Mouse (Mus musculus) midbrain, embryonic 14.5 days (tissue): ENCODE measurements around the gene Il1r1. TPM values are rescaled to one million over a fixed set of nuclear protein-coding genes. Genes with fewer than 3 reads are reported as not detected.

Source experiments
- ATAC-seq: fragments of 200-750 bp; cut with Nextera tagmentation; 2 replicates; pipeline ENCODE4 v1.8.0; 2017; ENCODE audit warnings: moderate number of reproducible peaks, moderate library complexity; ENCODE audit not compliant: low FRiP score, low TSS enrichment
- DNase-seq: peaks from one replicate; pipeline ENCODE4 v3.0.0-alpha.2; 2015
- H3K27ac ChIP-seq: fragments of 300-500 bp; sonication (generic); replicated peaks from 2 replicates; pipeline ENCODE4 v1.5.1; 2014; ENCODE audit warnings: mild to moderate bottlenecking, low read depth, low read length, moderate library complexity
- H3K27me3 ChIP-seq: fragments of 300-500 bp; sonication (generic); 2 replicates; pipeline ENCODE4 v1.6.1; 2014; ENCODE audit warnings: low read length, control low read depth, mixed read lengths; ENCODE audit not compliant: control insufficient read depth, insufficient read depth
- H3K36me3 ChIP-seq: fragments of 300-500 bp; sonication (generic); 2 replicates; pipeline ENCODE4 v1.6.1; 2014; ENCODE audit warnings: low read length, control low read depth; ENCODE audit not compliant: control insufficient read depth, insufficient read depth
- H3K4me1 ChIP-seq: fragments of 300-500 bp; sonication (generic); 2 replicates; pipeline ENCODE4 v1.6.1; 2014; ENCODE audit warnings: mild to moderate bottlenecking, antibody characterized with exemption, low read length, control low read depth; ENCODE audit not compliant: control insufficient read depth, insufficient read depth
- H3K4me2 ChIP-seq: fragments of 300-500 bp; sonication (generic); 2 replicates; pipeline ENCODE4 v1.6.1; 2014; ENCODE audit warnings: mild to moderate bottlenecking, low read length, moderate library complexity
- H3K4me3 ChIP-seq: fragments of 300-500 bp; sonication (generic); replicated peaks from 2 replicates; pipeline ENCODE4 v1.5.1; 2014; ENCODE audit warnings: low read depth, low read length
- H3K9ac ChIP-seq: fragments of 300-500 bp; sonication (generic); replicated peaks from 2 replicates; pipeline ENCODE4 v1.6.1; 2014; ENCODE audit warnings: mild to moderate bottlenecking, low read length, moderate library complexity
- H3K9me3 ChIP-seq: fragments of 300-500 bp; sonication (generic); 2 replicates; pipeline ENCODE4 v1.6.1; 2016; ENCODE audit warnings: low read length, control low read depth, mixed read lengths; ENCODE audit not compliant: control insufficient read depth
- WGBS: fragments of 180-500 bp; shearing (Covaris S2); extraction: QIAGEN DNeasy Blood & Tissue Kit; methylation state at CpG from one replicate; pipeline ENCODE4 v1.1.7; 2014; 5-methylcytosine and 5-hydroxymethylcytosine counted together
- polyA plus RNA-seq: library from polyadenylated mRNA; unstranded; fragments of >200 nt; fragmentation: Nextera tagmentation; extraction: Ambion mirVana; gene quantifications from 2 replicates; pipeline ENCODE4 v1.2.1, GENCODE M21; 2014

Gene Il1r1
- 0.36 and 0.79 TPM in 2 replicates for polyA plus RNA-seq

GRCm38 (mm10) chr1:40224539-40225284, at the start of gene Il1r1:
Gene Il1r1 (plus strand): TSS chr1:40225080.
- Histone ChIP-seq H3K4me2 (no peak within 1 kb of the TSS), H3K27me3 (no peaks in the 10 kb centered on the region), H3K27ac (no peak within 1 kb of the TSS), H3K9ac (no peak within 1 kb of the TSS), H3K36me3 (no peaks in the 10 kb centered on the region), H3K4me3 (no peak within 1 kb of the TSS), H3K4me1 (no peaks in the 10 kb centered on the region), H3K9me3 (no peaks in the 10 kb centered on the region)
- WGBS = 75% methylated on average over 12 of the region's 12 CpGs
- DNase-seq (peak; percentile 37), ATAC-seq (no peak)

DNA sequence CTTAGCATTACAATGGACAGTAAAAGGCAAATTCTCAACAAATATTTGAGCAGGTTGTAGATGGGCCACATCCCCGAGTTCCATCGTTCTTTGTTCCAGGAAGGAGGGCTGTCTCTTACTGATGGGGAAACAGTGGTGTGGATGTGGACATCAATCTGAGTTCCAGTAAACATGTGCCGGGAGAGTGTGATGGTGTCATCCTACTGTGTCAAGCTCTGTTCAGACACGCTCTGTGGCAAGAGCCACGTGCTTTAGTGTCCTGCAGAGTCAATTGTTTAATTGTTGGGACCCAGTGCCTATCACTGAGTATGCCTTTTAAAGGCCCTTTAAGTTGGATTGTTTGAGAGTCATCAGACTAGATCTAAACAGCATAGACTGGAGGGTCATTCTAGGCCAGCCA, 49.8 kb upstream of the Il1r1 start:
- no peak overlapping the region for H3K9ac ChIP-seq
- no peak overlapping the region for H3K4me3 ChIP-seq
- no peak overlapping the region for H3K4me2 ChIP-seq
- no peaks in the 10 kb centered on the region for H3K36me3 ChIP-seq
- no peaks in the 10 kb centered on the region for H3K9me3 ChIP-seq
- no peak overlapping the region for H3K27ac ChIP-seq
- DNase-seq (no peak), ATAC-seq (no peak)
- no peaks in the 10 kb centered on the region for H3K27me3 ChIP-seq
- no peaks in the 10 kb centered on the region for H3K4me1 ChIP-seq
- 90% methylated on average over 5 of the region's 5 CpGs for WGBS

DNA sequence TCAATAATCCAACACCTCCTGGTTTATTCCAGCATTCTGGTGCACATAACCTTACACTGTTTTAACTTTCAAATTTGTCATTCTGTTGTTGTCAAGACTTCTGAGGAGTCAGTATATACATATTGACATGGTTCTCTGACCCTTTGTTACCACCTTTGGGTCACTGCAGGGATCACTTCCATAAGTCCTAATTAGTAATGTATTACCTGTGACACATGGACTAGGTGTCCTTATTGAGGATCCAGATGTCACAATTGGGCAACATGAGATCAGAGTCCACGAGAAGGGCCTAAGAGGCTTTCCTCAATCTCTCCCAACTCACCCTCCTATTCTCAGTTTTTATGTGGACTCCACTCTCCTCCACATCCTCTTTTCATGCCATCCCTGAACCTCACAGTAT, 49.1 kb upstream of the Il1r1 start:
- DNase-seq = no peak
- no peaks in the 10 kb centered on the region for H3K27me3 ChIP-seq
- no peak for ATAC-seq
- no peak overlapping the region for H3K4me3 ChIP-seq
- H3K9ac ChIP-seq = no peak overlapping the region
- H3K27ac ChIP-seq = no peak overlapping the region
- 89% methylated on average over 1 of the region's 1 CpGs for WGBS
- no peaks in the 10 kb centered on the region for H3K4me1 ChIP-seq
- no peaks in the 10 kb centered on the region for H3K9me3 ChIP-seq
- H3K36me3 ChIP-seq = no peaks in the 10 kb centered on the region
- H3K4me2 ChIP-seq = no peak overlapping the region

DNA sequence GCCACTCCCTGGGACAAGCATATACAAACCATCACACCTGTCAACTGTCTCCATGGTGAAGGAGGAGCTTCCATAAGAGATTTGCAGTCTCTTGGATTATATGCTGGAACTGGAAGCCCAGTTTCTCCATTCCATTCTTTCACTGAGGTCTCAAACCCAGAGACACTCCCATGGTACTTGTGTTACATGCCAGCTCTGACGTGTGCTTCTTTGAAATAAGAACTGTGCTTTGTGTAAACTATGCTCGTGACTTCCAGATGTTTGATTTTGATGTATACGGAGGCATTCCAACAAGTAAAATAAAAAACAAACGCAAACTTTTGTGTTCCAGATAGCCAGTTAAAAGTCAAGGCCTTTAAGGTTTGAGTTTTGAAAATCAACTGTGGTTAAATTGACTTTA, 45.8 kb upstream of the Il1r1 start:
- Histone ChIP-seq H3K4me2 (no peak overlapping the region), H3K9ac (no peak overlapping the region), H3K4me1 (no peaks in the 10 kb centered on the region), H3K4me3 (no peak overlapping the region), H3K27me3 (no peaks in the 10 kb centered on the region), H3K36me3 (no peaks in the 10 kb centered on the region), H3K9me3 (no peaks in the 10 kb centered on the region), H3K27ac (no peak overlapping the region)
- ATAC-seq (no peak), DNase-seq (no peak)
- 89% methylated on average over 4 of the region's 4 CpGs for WGBS

DNA sequence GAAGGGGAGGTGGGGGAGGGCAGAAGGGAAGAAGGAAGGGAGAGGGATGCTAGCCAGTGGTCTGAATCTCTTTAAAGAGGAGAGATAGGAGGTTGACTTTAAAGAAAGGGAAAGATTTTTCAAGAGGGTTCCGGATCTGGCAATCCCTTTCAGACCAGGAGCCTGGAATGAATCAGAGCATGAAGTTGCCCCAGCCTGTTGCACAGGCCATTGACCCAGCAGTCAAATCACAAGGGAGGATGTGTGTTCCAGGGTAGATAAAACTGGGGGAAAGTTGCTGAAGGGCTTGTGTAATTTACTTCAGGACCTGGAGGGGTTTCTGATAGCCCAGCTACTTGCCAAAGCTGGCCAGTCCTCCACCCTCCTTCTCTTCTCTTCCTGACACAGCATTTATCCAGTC, 45.4 kb upstream of the Il1r1 start:
- no peak overlapping the region for H3K27ac ChIP-seq
- WGBS = 70% methylated on average over 1 of the region's 1 CpGs
- H3K9me3 ChIP-seq = no peaks in the 10 kb centered on the region
- DNase-seq (no peak), ATAC-seq (no peak)
- H3K4me3 ChIP-seq = no peak overlapping the region
- H3K4me2 ChIP-seq = no peak overlapping the region
- no peak overlapping the region for H3K9ac ChIP-seq
- no peaks in the 10 kb centered on the region for H3K4me1 ChIP-seq
- no peaks in the 10 kb centered on the region for H3K36me3 ChIP-seq
- no peaks in the 10 kb centered on the region for H3K27me3 ChIP-seq

DNA sequence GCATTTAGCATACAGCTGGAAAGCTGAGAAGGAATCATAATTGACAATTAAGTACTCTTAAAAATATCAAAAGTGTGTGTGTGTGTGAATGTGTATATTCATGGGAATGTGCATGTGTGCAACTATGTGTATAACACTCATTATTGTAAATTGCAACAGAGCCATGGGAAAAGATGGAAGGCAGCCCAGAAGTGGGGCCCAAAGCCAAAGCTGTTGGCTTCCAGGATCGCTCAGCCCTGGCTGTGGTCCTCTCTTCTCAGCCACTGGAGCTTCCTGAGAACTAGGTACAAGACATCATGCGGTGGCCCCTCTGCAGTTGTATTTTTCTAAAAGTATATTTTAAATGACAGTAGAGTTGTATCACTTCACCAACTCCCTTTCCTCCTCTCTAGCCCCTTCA, 44.0 kb upstream of the Il1r1 start:
- Histone ChIP-seq H3K9ac (no peak overlapping the region), H3K4me1 (no peaks in the 10 kb centered on the region), H3K27me3 (no peaks in the 10 kb centered on the region), H3K4me2 (no peak overlapping the region), H3K4me3 (no peak overlapping the region), H3K9me3 (no peaks in the 10 kb centered on the region), H3K27ac (no peak overlapping the region), H3K36me3 (no peaks in the 10 kb centered on the region)
- ATAC-seq (no peak), DNase-seq (no peak)
- WGBS = 88% methylated on average over 2 of the region's 2 CpGs

GRCm38 (mm10) chr1:40181716-40182115, 43.2 kb upstream of the Il1r1 start:
- Histone ChIP-seq H3K4me2 (no peak overlapping the region), H3K9me3 (no peaks in the 10 kb centered on the region), H3K9ac (no peak overlapping the region), H3K36me3 (no peaks in the 10 kb centered on the region), H3K27me3 (no peaks in the 10 kb centered on the region), H3K4me1 (no peaks in the 10 kb centered on the region), H3K27ac (no peak overlapping the region), H3K4me3 (no peak overlapping the region)
- no peak for DNase-seq
- ATAC-seq = no peak
- WGBS = 73% methylated on average over 3 of the region's 3 CpGs

GRCm38 (mm10) chr1:40183410-40183809, 41.5 kb upstream of the Il1r1 start:
- no peaks in the 10 kb centered on the region for H3K9me3 ChIP-seq
- H3K4me2 ChIP-seq = no peak overlapping the region
- no peaks in the 10 kb centered on the region for H3K27me3 ChIP-seq
- no peak for DNase-seq
- H3K4me1 ChIP-seq = no peaks in the 10 kb centered on the region
- no peak overlapping the region for H3K9ac ChIP-seq
- no peak overlapping the region for H3K4me3 ChIP-seq
- no peaks in the 10 kb centered on the region for H3K36me3 ChIP-seq
- ATAC-seq = no peak
- H3K27ac ChIP-seq = no peak overlapping the region

DNA sequence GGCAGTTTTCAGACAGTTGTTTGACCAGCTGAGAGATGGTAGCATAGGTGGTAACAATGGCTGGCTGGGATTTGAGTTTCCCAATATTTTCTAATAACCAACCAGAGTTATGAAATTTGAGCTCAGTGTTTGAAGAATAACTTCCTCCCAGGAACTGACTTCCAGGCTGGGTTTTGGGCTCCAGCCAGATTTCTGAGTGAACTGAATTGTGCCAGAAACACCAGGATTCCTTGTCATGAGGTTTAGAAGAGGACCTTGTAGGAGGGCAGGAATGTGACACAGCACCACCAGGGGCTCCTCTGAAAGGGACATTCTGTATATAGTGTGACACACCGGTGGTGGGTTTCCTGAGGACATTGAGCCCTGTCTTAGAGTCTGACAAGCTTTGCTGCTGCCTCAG, 36.9 kb upstream of the Il1r1 start:
- Histone ChIP-seq H3K27me3 (no peaks in the 10 kb centered on the region), H3K4me3 (no peak overlapping the region), H3K9ac (no peak overlapping the region), H3K27ac (no peak overlapping the region), H3K4me2 (no peak overlapping the region), H3K9me3 (no peaks in the 10 kb centered on the region), H3K36me3 (no peaks in the 10 kb centered on the region), H3K4me1 (no peaks in the 10 kb centered on the region)
- WGBS = 86% methylated on average over 1 of the region's 1 CpGs
- no peak for DNase-seq
- ATAC-seq = no peak
